Mouse (Mus musculus) spleen, adult 2 months (tissue): ENCODE measurements at regions not wholly inside any gene's neighbourhood (a gene's known extent, or its start where the extent isn't known, plus 50 kb on each side); places are given as distances from the start of the nearest gene placed in this dataset.

Experiments used
- DNase-seq, 2 experiments: peaks; one replicate each; pipeline versions ENCODE4 v3.0.0 to v3.0.0-alpha.2; 2012 to 2021; ENCODE audit warnings: low spot score in 2 of 2, low read depth in 1 of 2
- H3K27ac ChIP-seq: fragments of 200-500 bp; 2 replicates; pipeline ENCODE4 v1.5.1; 2012; ENCODE audit warnings: low read length, inconsistent platforms; ENCODE audit not compliant: insufficient read depth
- H3K27me3 ChIP-seq: fragments of 200-500 bp; 2 replicates; pipeline ENCODE4 v1.6.1; 2012; ENCODE audit warnings: mild to moderate bottlenecking, moderate library complexity, low read length, inconsistent platforms; ENCODE audit not compliant: control insufficient read depth, insufficient read depth
- H3K36me3 ChIP-seq: fragments of 200-500 bp; 2 replicates; pipeline ENCODE4 v1.6.1; 2012; ENCODE audit warnings: mild to moderate bottlenecking, low read length, inconsistent platforms; ENCODE audit not compliant: control insufficient read depth, insufficient read depth
- H3K4me1 ChIP-seq: fragments of 200-500 bp; 2 replicates; pipeline ENCODE4 v1.6.1; 2011; ENCODE audit warnings: inconsistent platforms; ENCODE audit not compliant: control insufficient read depth, insufficient read depth, insufficient read length
- H3K4me3 ChIP-seq: fragments of 200-500 bp; 2 replicates; pipeline ENCODE4 v1.5.1; 2011; ENCODE audit warnings: mild to moderate bottlenecking, inconsistent platforms; ENCODE audit not compliant: insufficient read depth, insufficient read length; ENCODE audit errors: extremely low read depth
- CTCF ChIP-seq: fragments of 200-500 bp; IDR thresholded peaks from 2 replicates; pipeline ENCODE4 v1.5.1; 2011; ENCODE audit warnings: mild to moderate bottlenecking, inconsistent platforms; ENCODE audit not compliant: insufficient read depth, insufficient read length, insufficient replicate concordance; ENCODE audit errors: extremely low read depth
- POLR2A ChIP-seq: fragments of 200-500 bp; IDR thresholded peaks from 2 replicates; pipeline ENCODE4 v1.6.1; 2011; ENCODE audit warnings: low read depth, low read length, inconsistent platforms
- WGBS: fragments of 180-500 bp; shearing (Covaris S2); methylation state at CpG from one replicate; pipeline ENCODE4 v1.1.7; 2018; 5-methylcytosine and 5-hydroxymethylcytosine counted together

GRCm38 (mm10) chr3:142984547-142984946 is 102.7 kb upstream of the Pkn2 start:
- Histone ChIP-seq H3K36me3 (no peaks in the 10 kb centered on the region), H3K4me1 (no peaks in the 10 kb centered on the region), H3K4me3 (no peak overlapping the region), H3K27me3 (no peaks in the 10 kb centered on the region), H3K27ac (no peak overlapping the region)
- WGBS, result 89% methylated on average over 5 of the region's 5 CpGs
- no peak for DNase-seq
- TF ChIP-seq CTCF, result no peak
- TF ChIP-seq POLR2A, result no peak

GRCm38 (mm10) chr3:142981221-142981620 is 99.4 kb upstream of the Pkn2 start:
- DNase-seq, result no peak
- H3K4me3 ChIP-seq, result no peak overlapping the region
- TF ChIP-seq POLR2A (no peak), CTCF (no peak)
- no peaks in the 10 kb centered on the region for H3K27me3 ChIP-seq
- H3K4me1 ChIP-seq, result no peaks in the 10 kb centered on the region
- no peaks in the 10 kb centered on the region for H3K36me3 ChIP-seq
- WGBS, result 86% methylated on average over 3 of the region's 3 CpGs
- H3K27ac ChIP-seq, result no peak overlapping the region

GRCm38 (mm10) chr3:142979161-142979560 is 97.4 kb upstream of the Pkn2 start:
- no peaks in the 10 kb centered on the region for H3K27me3 ChIP-seq
- 52% methylated on average over 4 of the region's 4 CpGs for WGBS
- DNase-seq, result no peak
- TF ChIP-seq CTCF (no peak), POLR2A (no peak)
- no peak overlapping the region for H3K4me3 ChIP-seq
- H3K4me1 ChIP-seq, result no peaks in the 10 kb centered on the region
- no peak overlapping the region for H3K27ac ChIP-seq
- no peaks in the 10 kb centered on the region for H3K36me3 ChIP-seq

GRCm38 (mm10) chr3:142976519-142977394 is 95.0 kb upstream of the Pkn2 start:
- Histone ChIP-seq H3K27ac (no peak overlapping the region), H3K27me3 (no peaks in the 10 kb centered on the region), H3K36me3 (no peaks in the 10 kb centered on the region), H3K4me1 (no peaks in the 10 kb centered on the region), H3K4me3 (no peak overlapping the region)
- DNase-seq, result no peak
- no peak for TF ChIP-seq CTCF
- no peak for TF ChIP-seq POLR2A
- 88% methylated on average over 7 of the region's 7 CpGs for WGBS

- DNase-seq, result no peak
- H3K4me3 ChIP-seq, result no peak overlapping the region
- no peaks in the 10 kb centered on the region for H3K36me3 ChIP-seq
- no peak overlapping the region for H3K27ac ChIP-seq
- no peaks in the 10 kb centered on the region for H3K4me1 ChIP-seq
- H3K27me3 ChIP-seq, result no peaks in the 10 kb centered on the region
- TF ChIP-seq POLR2A, result no peak
- no peak for TF ChIP-seq CTCF
- 84% methylated on average over 8 of the region's 8 CpGs for whole genome bisulfite sequencing
These were observed 93.8 kb upstream of the Pkn2 start for GRCm38 (mm10) chr3:142975606-142976005.

- H3K36me3 ChIP-seq, result no peaks in the 10 kb centered on the region
- no peak overlapping the region for H3K27ac ChIP-seq
- H3K4me1 ChIP-seq, result no peaks in the 10 kb centered on the region
- no peak for DNase-seq
- WGBS, result 53% methylated on average over 2 of the region's 2 CpGs
- no peak overlapping the region for H3K4me3 ChIP-seq
- TF ChIP-seq POLR2A, result no peak
- TF ChIP-seq CTCF, result no peak
- H3K27me3 ChIP-seq, result no peaks in the 10 kb centered on the region
These were observed 87.7 kb upstream of the Pkn2 start for GRCm38 (mm10) chr3:142969501-142969900.

- Histone ChIP-seq H3K4me1 (no peaks in the 10 kb centered on the region), H3K27ac (no peak overlapping the region), H3K4me3 (no peak overlapping the region), H3K36me3 (no peaks in the 10 kb centered on the region), H3K27me3 (no peaks in the 10 kb centered on the region)
- WGBS, result 83% methylated on average over 4 of the region's 4 CpGs
- no peak for TF ChIP-seq CTCF
- TF ChIP-seq POLR2A, result no peak
- no peak for DNase-seq
These were observed 83.8 kb upstream of the Pkn2 start for GRCm38 (mm10) chr3:142965604-142966003.
